Mouse (Mus musculus): ENCODE data around the gene Morc3.
"Not testable (repeated sequence)": the region's sequence is repeated elsewhere in the genome, so short reads cannot be mapped to it uniquely, and the experiment has no call there.

Morc3 gene

GRCm38 (mm10) chr16:93820040-93820439 lies 11.9 kb upstream of the Morc3 start:
- DNase-seq: no peak

- no peak for DNase-seq
Observed at GRCm38 (mm10) chr16:93821706-93822105, 10.2 kb upstream of the Morc3 start.

- DNase-seq: not testable (repeated sequence)
Observed at GRCm38 (mm10) chr16:93822433-93823225, 9.3 kb upstream of the Morc3 start.

GRCm38 (mm10) chr16:93824799-93825198 lies 7.1 kb upstream of the Morc3 start:
- no peak for DNase-seq

GRCm38 (mm10) chr16:93825463-93825862 lies 6.5 kb upstream of the Morc3 start:
- DNase-seq: no peak

- no peak for DNase-seq
Observed at GRCm38 (mm10) chr16:93826054-93826453, 5.9 kb upstream of the Morc3 start.

- DNase-seq: not testable (repeated sequence)
Observed at GRCm38 (mm10) chr16:93826478-93826877, 5.4 kb upstream of the Morc3 start.

GRCm38 (mm10) chr16:93826909-93827308 lies 5.0 kb upstream of the Morc3 start:
- DNase-seq: no peak

- no peak for DNase-seq
Observed at GRCm38 (mm10) chr16:93829526-93829925, 2.4 kb upstream of the Morc3 start.

- DNase-seq: no peak
Observed at GRCm38 (mm10) chr16:93830071-93830470, 1.9 kb upstream of the Morc3 start.

- DNase-seq: no peak
Observed at GRCm38 (mm10) chr16:93830916-93831315, 1.0 kb upstream of the Morc3 start.

GRCm38 (mm10) chr16:93832451-93833276 lies 743 bp downstream of the Morc3 start:
- peak; percentile 50 for DNase-seq

GRCm38 (mm10) chr16:93833551-93833950 lies 1.6 kb downstream of the Morc3 start:
- DNase-seq: no peak

- no peak for DNase-seq
Observed at GRCm38 (mm10) chr16:93834076-93834475, 2.2 kb downstream of the Morc3 start.

GRCm38 (mm10) chr16:93839049-93839448 lies 7.1 kb downstream of the Morc3 start:
- DNase-seq: no peak

- DNase-seq: no peak
Observed at GRCm38 (mm10) chr16:93850527-93850926, 18.6 kb downstream of the Morc3 start.

GRCm38 (mm10) chr16:93859967-93860366 lies 28.0 kb downstream of the Morc3 start:
- DNase-seq: no peak

- DNase-seq: no peak
Observed at GRCm38 (mm10) chr16:93860686-93861085, 28.8 kb downstream of the Morc3 start.

GRCm38 (mm10) chr16:93874841-93875240 lies 42.9 kb downstream of the Morc3 start:
- no peak for DNase-seq

GRCm38 (mm10) chr16:93877612-93878380 lies 45.9 kb downstream of the Morc3 start:
- DNase-seq: no peak

- peak; percentile 92 for DNase-seq
Observed at GRCm38 (mm10) chr16:93883423-93884085, 51.6 kb downstream of the Morc3 start, which contains the start of gene Chaf1b. TSS of gene Chaf1b (plus strand) at chr16:93883901.

- DNase-seq: peak; percentile 11
Observed at GRCm38 (mm10) chr16:93884086-93884721, 52.3 kb downstream of the Morc3 start.

All from cerebellum, adult 11 months (tissue).